Mouse (Mus musculus): Measurements from ENCODE around the gene Eif4ebp2. TPM values are rescaled to one million over a fixed set of nuclear protein-coding genes. Genes with fewer than 3 reads are reported as not detected.

The Eif4ebp2 gene
- total and polyA plus RNA-seq, 3 experiments: 53.3 to 71.3 (median 70.9) TPM

- no peak overlapping the region for H3K9ac ChIP-seq (ENCODE audit: low read depth, low read length)
- no peak for DNase-seq
- H3K79me2 ChIP-seq (replicated peaks; ENCODE audit: control insufficient read depth, insufficient read depth, low read length): no peaks in the 10 kb centered on the region
- no peaks in the 10 kb centered on the region for H3K36me3 ChIP-seq (ENCODE audit: control insufficient read depth, insufficient read depth, low read length)
- TF ChIP-seq CTCF (IDR thresholded peaks at IDR 0.05) (no peak), EP300 (IDR thresholded peaks at IDR 0.05; ENCODE audit: insufficient read depth, low read depth, low read length) (no peak), POLR2A (IDR thresholded peaks at IDR 0.05; ENCODE audit: insufficient read depth, low read depth, low read length) (no peak)
- no peak overlapping the region for H3K4me3 ChIP-seq
- no peak overlapping the region for H3K27ac ChIP-seq
- H3K4me1 ChIP-seq (ENCODE audit: control insufficient read depth, insufficient read depth, low read length): peaks cover 2% of the 10 kb centered on the region
- intact Hi-C loops (cut with DNase I): no loop called here
- WGBS: 64% methylated on average over 8 of the region's 8 CpGs
- peaks cover 4% of the 10 kb centered on the region; the same call in 1 of the 2 replicates for H3K27me3 ChIP-seq (ENCODE audit: control insufficient read depth, insufficient read depth, low read length)
Observed at GRCm38 (mm10) chr10:61415890-61416289, 36.6 kb downstream of the Eif4ebp2 start.

GRCm38 (mm10) chr10:61415240-61415639 lies 37.2 kb downstream of the Eif4ebp2 start:
- Histone ChIP-seq H3K27ac (no peak overlapping the region), H3K79me2 (replicated peaks; ENCODE audit: control insufficient read depth, insufficient read depth, low read length) (no peaks in the 10 kb centered on the region), H3K4me3 (no peak overlapping the region), H3K9ac (ENCODE audit: low read depth, low read length) (no peak overlapping the region), H3K4me1 (ENCODE audit: control insufficient read depth, insufficient read depth, low read length) (peaks cover 2% of the 10 kb centered on the region), H3K36me3 (ENCODE audit: control insufficient read depth, insufficient read depth, low read length) (no peaks in the 10 kb centered on the region), H3K27me3 (ENCODE audit: control insufficient read depth, insufficient read depth, low read length) (peaks cover 4% of the 10 kb centered on the region; the same call in 1 of the 2 replicates)
- 83% methylated on average over 3 of the region's 3 CpGs for WGBS
- intact Hi-C loops (cut with DNase I): no loop called here
- TF ChIP-seq CTCF (IDR thresholded peaks at IDR 0.05): peak; percentile 29
- TF ChIP-seq POLR2A (IDR thresholded peaks at IDR 0.05; ENCODE audit: insufficient read depth, low read depth, low read length): no peak
- TF ChIP-seq EP300 (IDR thresholded peaks at IDR 0.05; ENCODE audit: insufficient read depth, low read depth, low read length): no peak
- DNase-seq: no peak

GRCm38 (mm10) chr10:61412910-61413625 lies 39.4 kb downstream of the Eif4ebp2 start:
- H3K4me3 ChIP-seq: no peak overlapping the region
- intact Hi-C loops (cut with DNase I): no loop called here
- no peaks in the 10 kb centered on the region for H3K4me1 ChIP-seq (ENCODE audit: control insufficient read depth, insufficient read depth, low read length)
- H3K9ac ChIP-seq (ENCODE audit: low read depth, low read length): no peak overlapping the region
- TF ChIP-seq EP300 (IDR thresholded peaks at IDR 0.05; ENCODE audit: insufficient read depth, low read depth, low read length): no peak
- no peak for TF ChIP-seq POLR2A (IDR thresholded peaks at IDR 0.05; ENCODE audit: insufficient read depth, low read depth, low read length)
- TF ChIP-seq CTCF (IDR thresholded peaks at IDR 0.05): no peak
- H3K36me3 ChIP-seq (ENCODE audit: control insufficient read depth, insufficient read depth, low read length): no peaks in the 10 kb centered on the region
- no peaks in the 10 kb centered on the region for H3K79me2 ChIP-seq (replicated peaks; ENCODE audit: control insufficient read depth, insufficient read depth, low read length)
- no peak for DNase-seq
- WGBS: 32% methylated on average over 21 of the region's 21 CpGs
- H3K27me3 ChIP-seq (ENCODE audit: control insufficient read depth, insufficient read depth, low read length): no peaks in the 10 kb centered on the region
- no peak overlapping the region for H3K27ac ChIP-seq

- Histone ChIP-seq H3K36me3 (ENCODE audit: control insufficient read depth, insufficient read depth, low read length) (no peaks in the 10 kb centered on the region), H3K4me1 (ENCODE audit: control insufficient read depth, insufficient read depth, low read length) (no peaks in the 10 kb centered on the region), H3K79me2 (replicated peaks; ENCODE audit: control insufficient read depth, insufficient read depth, low read length) (no peaks in the 10 kb centered on the region), H3K4me3 (no peak overlapping the region), H3K27ac (no peak overlapping the region), H3K27me3 (ENCODE audit: control insufficient read depth, insufficient read depth, low read length) (no peaks in the 10 kb centered on the region), H3K9ac (ENCODE audit: low read depth, low read length) (no peak overlapping the region)
- no peak for DNase-seq
- TF ChIP-seq CTCF (IDR thresholded peaks at IDR 0.05) (no peak), EP300 (IDR thresholded peaks at IDR 0.05; ENCODE audit: insufficient read depth, low read depth, low read length) (no peak), POLR2A (IDR thresholded peaks at IDR 0.05; ENCODE audit: insufficient read depth, low read depth, low read length) (no peak)
- 59% methylated on average over 9 of the region's 9 CpGs for WGBS
- intact Hi-C loops (cut with DNase I): no loop called here
Observed at GRCm38 (mm10) chr10:61410193-61410592, 42.3 kb downstream of the Eif4ebp2 start.

- no peaks in the 10 kb centered on the region for H3K36me3 ChIP-seq (ENCODE audit: control insufficient read depth, insufficient read depth, low read length)
- no peaks in the 10 kb centered on the region for H3K79me2 ChIP-seq (replicated peaks; ENCODE audit: control insufficient read depth, insufficient read depth, low read length)
- no peak for DNase-seq
- WGBS: 25% methylated on average over 4 of the region's 4 CpGs
- H3K27me3 ChIP-seq (ENCODE audit: control insufficient read depth, insufficient read depth, low read length): no peaks in the 10 kb centered on the region
- H3K4me1 ChIP-seq (ENCODE audit: control insufficient read depth, insufficient read depth, low read length): no peaks in the 10 kb centered on the region
- intact Hi-C loops (cut with DNase I): no loop called here
- H3K9ac ChIP-seq (ENCODE audit: low read depth, low read length): no peak overlapping the region
- H3K4me3 ChIP-seq: no peak overlapping the region
- H3K27ac ChIP-seq: no peak overlapping the region
- TF ChIP-seq EP300 (IDR thresholded peaks at IDR 0.05; ENCODE audit: insufficient read depth, low read depth, low read length) (no peak), POLR2A (IDR thresholded peaks at IDR 0.05; ENCODE audit: insufficient read depth, low read depth, low read length) (no peak), CTCF (IDR thresholded peaks at IDR 0.05) (no peak)
Observed at GRCm38 (mm10) chr10:61409776-61410175, 42.7 kb downstream of the Eif4ebp2 start.

GRCm38 (mm10) chr10:61405958-61406357 lies 46.5 kb downstream of the Eif4ebp2 start:
- Histone ChIP-seq H3K27me3 (ENCODE audit: control insufficient read depth, insufficient read depth, low read length) (no peaks in the 10 kb centered on the region), H3K79me2 (replicated peaks; ENCODE audit: control insufficient read depth, insufficient read depth, low read length) (no peaks in the 10 kb centered on the region), H3K4me3 (no peak overlapping the region), H3K4me1 (ENCODE audit: control insufficient read depth, insufficient read depth, low read length) (peaks cover 3% of the 10 kb centered on the region; the same call in 1 of the 2 replicates), H3K9ac (ENCODE audit: low read depth, low read length) (no peak overlapping the region), H3K27ac (no peak overlapping the region), H3K36me3 (ENCODE audit: control insufficient read depth, insufficient read depth, low read length) (no peaks in the 10 kb centered on the region)
- intact Hi-C loops (cut with DNase I): no loop called here
- WGBS: 36% methylated on average over 10 of the region's 10 CpGs
- TF ChIP-seq CTCF (IDR thresholded peaks at IDR 0.05) (no peak), EP300 (IDR thresholded peaks at IDR 0.05; ENCODE audit: insufficient read depth, low read depth, low read length) (no peak), POLR2A (IDR thresholded peaks at IDR 0.05; ENCODE audit: insufficient read depth, low read depth, low read length) (no peak)
- DNase-seq: no peak
